Mouse (Mus musculus): ENCODE results near the gene Ear14. TPM values are rescaled to one million over a fixed set of nuclear protein-coding genes. Genes with fewer than 3 reads are reported as not detected.
"Not testable (repeated sequence)": the region's sequence is repeated elsewhere in the genome, so short reads cannot be mapped to it uniquely, and the experiment has no call there.

Ear14 gene
- polyA plus RNA-seq, 1 experiment: not detected

- Histone ChIP-seq H3K4me1 (ENCODE audit: control insufficient read depth, insufficient read depth, low read length) (no peaks in the 10 kb centered on the region), H3K4me3 (ENCODE audit: insufficient read depth, low read length) (no peak overlapping the region), H3K27ac (ENCODE audit: insufficient read depth, low read length) (no peak overlapping the region)
- no peak for TF ChIP-seq POLR2A (IDR thresholded peaks at IDR 0.05; ENCODE audit: extremely low read depth, insufficient read depth, low read length)
- TF ChIP-seq CTCF (IDR thresholded peaks at IDR 0.05; ENCODE audit: extremely low read depth, insufficient read depth, low read length): no peak
Observed at GRCm38 (mm10) chr14:51250348-51250747, 47.2 kb downstream of the Ear14 start.

- H3K4me1 ChIP-seq (ENCODE audit: control insufficient read depth, insufficient read depth, low read length); H3K27ac ChIP-seq (ENCODE audit: insufficient read depth, low read length); H3K4me3 ChIP-seq (ENCODE audit: insufficient read depth, low read length): not testable (repeated sequence)
Observed at GRCm38 (mm10) chr14:51252206-51252605, 49.0 kb downstream of the Ear14 start.

- TF ChIP-seq CTCF (IDR thresholded peaks at IDR 0.05; ENCODE audit: extremely low read depth, insufficient read depth, low read length): no peak
- TF ChIP-seq POLR2A (IDR thresholded peaks at IDR 0.05; ENCODE audit: extremely low read depth, insufficient read depth, low read length): no peak
- no peaks in the 10 kb centered on the region for H3K4me1 ChIP-seq (ENCODE audit: control insufficient read depth, insufficient read depth, low read length)
- no peak overlapping the region for H3K4me3 ChIP-seq (ENCODE audit: insufficient read depth, low read length)
- no peak overlapping the region for H3K27ac ChIP-seq (ENCODE audit: insufficient read depth, low read length)
Observed at GRCm38 (mm10) chr14:51253569-51253968, 50.4 kb downstream of the Ear14 start.

Other genes starting within 250 kb of the Ear14 start
- 0.87 and 1.4 TPM in 2 replicates for gene Pnp2, start 247.4 kb upstream of the Ear14 start, polyA plus RNA-seq (2012; rRNA removed)
- 0.08 and 0.19 TPM in 2 replicates for gene Rnase10, start 195.6 kb upstream of the Ear14 start, polyA plus RNA-seq (2012; rRNA removed)
- gene Rnase9, start 161.5 kb upstream of the Ear14 start, polyA plus RNA-seq (2012; rRNA removed): 0.08 TPM in 1 of 2 replicates, not detected in the other
- not detected in 2 replicates for gene Rnase11, start 153.2 kb upstream of the Ear14 start, polyA plus RNA-seq (2012; rRNA removed)
- 0.30 TPM in 1 of 2 replicates, not detected in the other for gene Rnase12, start 145.7 kb upstream of the Ear14 start, polyA plus RNA-seq (2012; rRNA removed)
- not detected in 2 replicates for gene Olfr750, start 129.0 kb upstream of the Ear14 start, polyA plus RNA-seq (2012; rRNA removed)
- 31.6 and 34.1 TPM in 2 replicates for gene Rnase4, start 112.3 kb upstream of the Ear14 start, polyA plus RNA-seq (2012; rRNA removed)
- gene Ang, start 112.2 kb upstream of the Ear14 start, polyA plus RNA-seq (2012; rRNA removed): 6.9 and 8.1 TPM in 2 replicates
- gene Eddm3b, start 89.0 kb upstream of the Ear14 start, polyA plus RNA-seq (2012; rRNA removed): not detected in 2 replicates
- gene Rnase6, start 79.5 kb upstream of the Ear14 start, polyA plus RNA-seq (2012; rRNA removed): 0.50 and 0.68 TPM in 2 replicates
- gene Rnase1, start 56.6 kb upstream of the Ear14 start, polyA plus RNA-seq (2012; rRNA removed): 2.2 and 2.4 TPM in 2 replicates
- gene Rnase2b, start 41.1 kb upstream of the Ear14 start, polyA plus RNA-seq (2012; rRNA removed): not detected in 2 replicates
- not detected in 2 replicates for gene Ang2, start 4.2 kb upstream of the Ear14 start, polyA plus RNA-seq (2012; rRNA removed)
- gene Rnase2a, start 52.7 kb downstream of the Ear14 start, polyA plus RNA-seq (2012; rRNA removed): not detected in 2 replicates
- not detected in 2 replicates for gene Gm7247, start 158.4 kb downstream of the Ear14 start, polyA plus RNA-seq (2012; rRNA removed)
- gene Vmn2r88, start 207.4 kb downstream of the Ear14 start, polyA plus RNA-seq (2012; rRNA removed): not detected in 2 replicates
- gene Vmn2r89, start 248.5 kb downstream of the Ear14 start, polyA plus RNA-seq (2012; rRNA removed): not detected in 2 replicates